Mouse (Mus musculus): ENCODE results near the gene Arl9. TPM values are rescaled to one million over a fixed set of nuclear protein-coding genes. Genes with fewer than 3 reads are reported as not detected.

Gene Arl9
- polyA plus RNA-seq, 1 experiment from 2014 or later: 0.37 TPM

DNA sequence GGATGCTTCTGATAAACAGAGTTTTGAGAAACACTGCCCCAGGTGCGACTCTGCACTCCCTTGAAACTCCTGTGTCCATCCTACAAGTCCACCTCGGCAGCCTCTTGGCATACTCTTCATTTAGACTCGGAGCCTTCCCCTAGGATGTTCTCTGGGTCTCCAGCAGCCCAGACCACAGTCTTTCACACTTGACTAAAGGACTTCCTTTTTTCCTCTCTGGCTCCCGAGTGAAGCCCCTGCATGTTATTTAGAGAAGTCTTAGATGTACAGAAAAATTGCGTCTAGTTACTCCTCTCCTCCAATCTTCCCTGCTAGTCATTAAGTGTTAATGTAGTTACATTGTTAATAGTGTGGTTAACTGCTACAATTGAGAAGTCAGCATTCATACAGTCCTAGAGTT is 40.5 kb downstream of the Arl9 start:
- Histone ChIP-seq H3K27ac (ENCODE audit: low read depth, low read length) (no peak overlapping the region), H3K27me3 (ENCODE audit: control insufficient read depth, insufficient read depth, low read length) (no peaks in the 10 kb centered on the region), H3K4me2 (no peak overlapping the region), H3K36me3 (ENCODE audit: control insufficient read depth, insufficient read depth, low read length) (no peaks in the 10 kb centered on the region), H3K9ac (ENCODE audit: low read length) (no peak overlapping the region), H3K9me3 (ENCODE audit: control insufficient read depth, low read length) (no peaks in the 10 kb centered on the region), H3K4me3 (ENCODE audit: low read depth, low read length) (no peak overlapping the region), H3K4me1 (ENCODE audit: control insufficient read depth, insufficient read depth, low read length) (no peaks in the 10 kb centered on the region)
- DNase-seq (ENCODE audit: low spot score, missing footprints) (no peak), ATAC-seq (ENCODE audit: low FRiP score) (no peak)
- WGBS: 77% methylated on average over 5 of the region's 5 CpGs

DNA sequence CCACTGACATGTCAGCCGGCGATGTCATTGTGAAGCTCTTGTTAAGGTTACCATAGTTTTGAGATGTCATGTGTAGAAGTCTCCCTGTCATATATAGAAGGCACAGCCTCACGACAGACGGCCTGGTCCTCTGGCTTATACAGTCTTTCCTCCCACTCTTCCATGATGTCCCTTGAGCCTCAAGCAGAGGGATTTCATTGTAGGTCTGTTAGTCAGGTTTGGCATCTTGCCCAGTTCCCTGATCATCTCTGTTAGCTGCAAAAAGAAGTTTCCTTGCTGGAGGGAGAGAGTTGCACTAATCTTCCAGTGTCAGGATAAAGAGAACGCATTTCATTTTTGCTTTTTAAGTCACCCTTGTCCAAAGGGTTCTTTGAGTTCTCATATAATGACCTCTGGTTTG is 48.8 kb downstream of the Arl9 start:
- Histone ChIP-seq H3K4me3 (ENCODE audit: low read depth, low read length) (no peak overlapping the region), H3K36me3 (ENCODE audit: control insufficient read depth, insufficient read depth, low read length) (no peaks in the 10 kb centered on the region), H3K9me3 (ENCODE audit: control insufficient read depth, low read length) (no peaks in the 10 kb centered on the region), H3K27ac (ENCODE audit: low read depth, low read length) (no peak overlapping the region), H3K4me1 (ENCODE audit: control insufficient read depth, insufficient read depth, low read length) (no peaks in the 10 kb centered on the region), H3K4me2 (no peak overlapping the region), H3K9ac (ENCODE audit: low read length) (no peak overlapping the region), H3K27me3 (ENCODE audit: control insufficient read depth, insufficient read depth, low read length) (no peaks in the 10 kb centered on the region)
- no peak for DNase-seq (ENCODE audit: low spot score, missing footprints)
- 90% methylated on average over 5 of the region's 5 CpGs for WGBS
- ATAC-seq (ENCODE audit: low FRiP score): no peak

DNA sequence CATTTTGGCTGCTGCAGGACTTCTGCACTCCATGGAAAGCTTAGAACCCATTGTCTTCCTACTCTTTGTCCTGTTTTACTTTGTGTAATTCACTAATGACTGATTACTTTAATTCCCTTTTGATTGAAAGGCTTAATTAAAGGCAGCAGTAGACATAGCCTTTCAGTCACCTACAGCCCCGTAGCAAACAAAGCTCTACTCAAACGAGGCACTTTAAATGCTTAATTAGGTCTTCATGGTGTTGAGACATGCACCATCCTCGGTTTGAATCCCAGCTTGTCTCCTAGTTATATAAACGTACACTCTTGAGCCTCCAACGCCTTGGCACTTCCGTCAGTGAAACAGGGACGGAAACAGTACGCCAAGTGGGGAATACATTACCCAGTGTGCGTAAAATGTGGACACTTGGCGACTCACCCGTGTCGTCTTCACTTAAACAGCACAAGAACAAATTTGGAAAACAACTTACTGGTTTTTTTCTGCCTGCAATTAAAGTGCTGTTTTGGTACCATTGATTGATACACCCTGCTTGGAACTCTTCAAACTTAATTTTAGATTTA is 53.1 kb downstream of the Arl9 start:
- Histone ChIP-seq H3K9ac (ENCODE audit: low read length) (no peak overlapping the region), H3K4me2 (no peak overlapping the region), H3K27me3 (ENCODE audit: control insufficient read depth, insufficient read depth, low read length) (no peaks in the 10 kb centered on the region), H3K27ac (ENCODE audit: low read depth, low read length) (no peak overlapping the region), H3K4me1 (ENCODE audit: control insufficient read depth, insufficient read depth, low read length) (0 out of 2 replicates have a peak, but pooled peaks cover 2% of the 10 kb centered on the region), H3K4me3 (ENCODE audit: low read depth, low read length) (no peak overlapping the region), H3K9me3 (ENCODE audit: control insufficient read depth, low read length) (no peaks in the 10 kb centered on the region), H3K36me3 (ENCODE audit: control insufficient read depth, insufficient read depth, low read length) (no peaks in the 10 kb centered on the region)
- 52% methylated on average over 12 of the region's 12 CpGs for WGBS
- ATAC-seq (ENCODE audit: low FRiP score): no peak
- DNase-seq (ENCODE audit: low spot score, missing footprints): no peak

Other genes starting within 250 kb of the Arl9 start
- gene Aasdh, start 98.5 kb upstream of the Arl9 start, polyA plus RNA-seq (2014; fragmentation: Nextera tagmentation; extraction: Ambion mirVana): 15.6 and 17.3 TPM in 2 replicates
- 417 and 427 TPM in 2 replicates for gene Paics, start 52.7 kb upstream of the Arl9 start, polyA plus RNA-seq (2014; fragmentation: Nextera tagmentation; extraction: Ambion mirVana)
- gene Ppat, start 52.5 kb upstream of the Arl9 start, polyA plus RNA-seq (2014; fragmentation: Nextera tagmentation; extraction: Ambion mirVana): 39.5 and 39.6 TPM in 2 replicates
- gene Srp72, start 29.4 kb upstream of the Arl9 start, polyA plus RNA-seq (2014; fragmentation: Nextera tagmentation; extraction: Ambion mirVana): 71.9 and 74.5 TPM in 2 replicates
- not detected in 2 replicates for gene Thegl, start 12.0 kb downstream of the Arl9 start, polyA plus RNA-seq (2014; fragmentation: Nextera tagmentation; extraction: Ambion mirVana)
- 0.37 TPM in 1 of 2 replicates, not detected in the other for gene Hopx, start 111.1 kb downstream of the Arl9 start, polyA plus RNA-seq (2014; fragmentation: Nextera tagmentation; extraction: Ambion mirVana)
- gene Spink2, start 207.4 kb downstream of the Arl9 start, polyA plus RNA-seq (2014; fragmentation: Nextera tagmentation; extraction: Ambion mirVana): 0.55 and 0.68 TPM in 2 replicates

Measured in midbrain, embryonic 11.5 days (tissue).